Mouse (Mus musculus) layer of hippocampus, adult 9-11 months (tissue): Measurements from ENCODE around the gene Ercc6l2.

Experiments used
- DNase-seq: peaks from one replicate; pipeline ENCODE4 v3.0.0; 2022

Ercc6l2 gene

DNA sequence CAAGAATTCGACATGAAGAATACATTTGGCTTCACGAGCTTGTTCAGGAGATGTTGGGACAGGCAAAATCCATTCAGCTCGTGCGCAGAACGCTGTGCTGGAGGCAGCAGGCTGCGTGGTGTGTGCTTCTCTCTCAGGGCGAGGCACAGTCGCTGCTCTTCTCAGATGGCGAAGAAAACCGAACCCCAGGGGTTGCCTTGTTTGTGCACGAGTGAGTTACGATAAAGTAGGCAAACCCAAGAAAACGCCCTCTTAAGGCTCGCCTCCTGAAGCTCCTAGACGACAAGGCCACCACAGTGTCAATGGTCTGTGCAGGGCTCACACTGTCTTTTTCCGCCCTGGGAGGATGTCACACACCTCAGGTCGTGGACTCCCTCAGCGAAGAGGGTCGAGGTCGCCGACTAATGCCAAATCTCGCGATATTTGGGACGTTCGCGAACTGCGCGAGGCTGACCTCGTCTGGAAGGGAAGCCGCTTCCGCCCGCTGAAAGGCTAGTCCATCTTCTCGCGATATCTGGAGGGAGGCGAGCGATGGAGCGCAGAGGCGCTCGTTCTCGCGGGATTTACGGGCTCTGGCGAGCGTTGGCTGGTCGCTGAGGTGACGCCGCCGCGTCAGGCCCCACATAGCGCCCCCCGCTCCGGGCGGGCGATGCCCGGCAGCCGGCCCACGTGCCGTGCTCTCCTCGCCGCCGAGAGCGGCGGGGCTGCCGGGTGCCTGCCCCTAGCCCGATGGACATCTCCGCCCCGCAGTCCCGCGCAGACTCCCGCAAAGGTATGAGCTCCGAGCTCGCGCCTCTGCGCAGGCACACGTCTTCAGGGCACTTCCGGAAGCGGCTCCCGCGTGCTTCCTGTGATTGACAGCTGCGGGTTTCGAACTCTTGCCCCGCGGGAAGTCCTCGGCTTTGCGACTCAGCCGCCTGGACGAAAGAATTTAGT lies at the start of gene Ercc6l2:
Gene Ercc6l2, plus strand, starts transcription at position 495 of the 936 bp plus-strand sequence.
- peak; percentile 99 for DNase-seq

DNA sequence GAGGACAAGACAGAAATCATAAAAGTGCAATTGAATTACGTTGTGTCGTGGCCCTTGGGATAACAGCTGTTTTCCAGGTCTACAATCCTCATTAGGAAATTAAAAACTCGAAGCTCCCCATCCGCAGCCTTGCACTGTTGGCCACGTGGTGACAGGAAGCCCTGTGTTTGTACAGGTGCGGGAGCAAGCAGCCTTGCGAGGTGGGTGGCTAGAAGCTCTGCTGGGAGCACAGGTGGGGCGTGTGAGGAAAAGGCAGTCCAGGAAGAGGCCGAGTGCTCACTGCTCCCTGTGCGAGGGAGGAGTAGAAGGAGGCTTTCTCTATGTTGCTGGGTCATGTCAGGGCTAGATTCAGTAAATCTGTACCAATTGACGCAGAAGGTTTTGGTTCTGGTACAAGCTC lies 49.0 kb upstream of the Ercc6l2 start:
- no peak for DNase-seq

DNA sequence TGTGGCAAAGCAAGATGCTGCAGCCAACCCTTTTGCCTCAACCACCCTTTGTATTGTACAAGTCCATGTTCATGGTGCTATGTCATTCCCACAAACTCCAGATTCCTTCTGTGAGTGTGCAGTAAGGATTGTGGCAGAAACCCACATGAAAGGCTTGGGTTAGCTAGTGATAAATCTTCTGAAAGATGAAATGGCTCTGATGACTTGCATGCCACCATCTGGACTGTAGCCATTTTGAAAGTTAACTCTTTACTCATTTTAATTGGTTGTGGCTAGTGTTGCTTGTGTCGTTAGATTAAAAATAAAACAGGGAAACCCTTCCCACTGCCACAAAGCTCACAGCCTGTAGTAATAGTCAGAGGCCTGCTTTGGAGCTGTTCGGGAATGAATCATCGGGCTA lies 44.0 kb upstream of the Ercc6l2 start:
- DNase-seq: no peak

DNA sequence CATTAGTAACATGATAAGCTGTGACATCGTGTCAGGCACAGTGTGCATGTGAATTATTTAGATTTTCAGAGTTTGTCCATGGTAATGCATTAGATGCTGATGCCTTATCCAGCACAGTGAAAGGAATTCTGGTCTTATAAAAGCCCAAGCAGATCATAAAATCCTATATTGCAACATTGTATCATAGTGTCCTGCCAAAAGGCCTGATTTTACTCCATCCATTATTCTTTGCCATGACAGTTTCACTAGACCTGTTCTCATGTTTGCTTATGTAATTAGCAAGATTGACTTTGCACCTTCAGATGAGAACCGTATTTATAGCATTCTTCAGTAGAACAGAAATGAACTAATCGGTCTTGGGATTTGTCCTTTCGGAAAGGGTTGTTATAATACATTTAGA lies 36.1 kb upstream of the Ercc6l2 start:
- DNase-seq: no peak

DNA sequence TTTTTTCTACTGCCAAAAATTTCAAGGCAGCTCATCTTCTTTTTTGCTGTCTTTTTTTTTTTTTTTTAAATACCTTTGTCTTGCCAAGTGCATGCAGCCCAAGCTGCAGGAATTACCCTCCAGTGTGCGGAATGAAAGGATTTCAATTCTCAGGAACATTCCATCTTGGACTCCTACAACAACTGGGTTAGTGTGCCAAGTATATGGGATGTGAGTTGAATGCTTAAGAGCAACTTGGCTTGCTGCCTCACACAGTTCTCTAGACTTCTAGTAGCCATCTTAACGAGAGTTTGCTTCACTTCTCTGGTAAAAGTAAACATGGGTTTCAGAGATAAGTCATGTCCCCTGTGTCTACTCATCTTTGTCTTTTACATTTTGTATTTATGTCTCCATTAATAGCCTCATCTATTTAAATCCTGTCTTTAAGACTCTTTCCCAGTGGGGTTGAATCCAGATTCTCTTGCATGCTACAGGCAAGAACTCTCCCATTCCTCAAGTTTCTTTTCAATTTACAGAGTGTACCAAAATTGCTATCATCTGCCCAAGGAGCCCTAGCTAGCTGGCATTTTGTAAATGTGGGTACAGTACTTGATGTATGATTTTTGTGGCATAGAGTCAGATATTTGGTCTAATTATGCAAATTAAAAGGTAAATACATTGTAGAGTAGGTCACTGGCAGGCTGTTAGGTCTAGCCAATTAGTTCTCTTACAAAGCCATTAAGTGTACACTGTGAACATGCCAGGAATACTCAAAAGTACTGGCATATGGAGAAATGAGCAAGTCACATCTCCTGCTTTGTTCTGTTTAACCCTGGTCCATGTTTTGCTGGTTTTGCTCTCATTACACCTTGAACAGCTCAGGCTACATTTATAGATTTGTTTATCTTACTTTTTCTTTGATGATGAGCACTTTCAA lies 35.4 kb upstream of the Ercc6l2 start:
- DNase-seq: peak; percentile 14

DNA sequence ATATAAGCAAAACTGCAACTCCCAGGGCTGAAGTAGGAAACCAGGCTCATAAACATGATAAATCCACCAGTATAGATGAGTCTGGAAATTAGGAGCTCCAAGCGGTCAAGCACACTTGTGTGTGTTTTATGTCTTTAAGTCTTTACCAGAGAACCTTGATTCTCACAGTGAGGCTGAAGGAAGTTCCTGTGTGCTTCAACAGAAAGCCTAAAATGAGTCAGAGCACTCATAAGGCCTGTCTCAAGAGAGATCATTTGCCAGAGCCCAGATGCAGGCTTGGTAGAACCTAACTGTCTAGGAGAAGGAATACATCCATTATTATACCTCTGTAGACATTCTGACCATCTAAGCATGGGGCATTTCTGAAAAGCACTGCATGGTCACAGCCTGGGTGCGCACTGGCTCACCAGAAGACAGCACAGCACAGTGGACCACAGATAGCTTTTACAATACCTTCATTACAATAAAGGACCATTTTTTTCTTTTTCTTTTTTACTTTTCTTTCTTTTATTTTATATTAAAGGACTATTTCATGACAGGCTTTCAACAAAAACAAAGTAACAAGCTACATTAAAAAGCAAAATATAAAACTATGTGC lies 22.7 kb upstream of the Ercc6l2 start:
- DNase-seq: no peak

DNA sequence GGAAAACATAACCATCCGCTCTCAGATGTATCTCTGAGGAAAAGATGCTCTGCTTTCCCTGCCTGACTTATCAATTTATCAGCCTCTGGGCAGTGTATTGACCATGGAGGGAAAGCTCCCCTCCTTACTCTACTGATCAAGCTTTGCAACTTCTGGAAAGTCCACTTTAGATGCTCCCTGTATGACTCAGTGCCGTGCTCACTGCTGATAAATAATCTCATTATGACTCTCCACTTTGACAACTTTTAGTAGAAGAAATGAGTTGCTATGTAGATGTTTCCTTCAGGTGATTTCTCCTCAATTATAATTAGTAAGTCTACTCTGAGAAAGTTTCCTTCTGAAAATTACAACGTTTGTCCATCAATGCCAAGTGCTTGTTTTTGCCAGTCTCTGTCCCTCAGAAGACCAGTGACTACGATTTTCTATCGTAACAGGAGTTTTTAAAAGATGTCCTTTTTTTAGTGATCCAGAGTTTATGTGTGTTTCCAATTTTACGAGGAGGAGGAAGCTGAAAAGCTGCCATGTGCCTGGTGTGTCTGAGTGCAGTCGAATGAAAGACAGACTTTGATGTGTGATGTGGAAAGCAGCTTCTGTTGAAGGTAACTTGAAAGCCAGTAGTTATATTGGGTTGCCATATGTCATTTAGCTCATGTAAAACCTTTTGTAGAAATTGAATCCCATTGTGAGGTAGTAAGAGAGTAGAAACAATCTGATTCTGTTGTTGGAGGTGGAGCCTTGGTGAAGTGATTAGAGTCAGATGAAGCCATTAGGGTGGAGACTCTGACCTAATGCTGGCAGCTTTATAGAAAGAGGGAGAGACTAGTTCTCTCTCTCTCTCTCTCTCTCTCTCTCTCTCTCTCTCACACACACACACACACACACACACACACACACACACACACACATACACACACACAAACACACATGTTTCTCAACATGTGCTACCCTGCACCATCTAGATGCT lies 21.4 kb upstream of the Ercc6l2 start:
- DNase-seq: no peak

- no peak for DNase-seq
These were observed 16.4 kb upstream of the Ercc6l2 start for GRCm38 (mm10) chr13:63798677-63799076.

- DNase-seq: no peak
These were observed 15.1 kb upstream of the Ercc6l2 start for GRCm38 (mm10) chr13:63799940-63800339.

DNA sequence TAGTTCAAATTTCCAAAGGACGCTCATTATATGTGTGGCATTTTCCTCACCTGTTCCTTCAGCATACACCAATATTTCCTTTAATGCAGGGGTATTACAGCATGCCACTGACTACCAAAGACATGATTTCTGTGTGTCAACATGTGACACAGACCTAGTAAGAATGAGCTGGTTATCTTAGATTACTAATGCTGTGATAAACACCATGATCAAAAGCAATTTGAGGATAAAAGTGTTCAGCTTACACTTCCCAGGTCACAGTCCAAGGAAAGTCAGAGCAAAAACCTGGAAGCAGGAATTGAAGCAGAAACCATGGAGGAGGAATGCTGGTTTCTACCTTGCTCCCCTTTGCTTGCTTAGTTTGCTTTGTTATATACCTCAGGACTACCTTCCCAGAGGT lies 13.8 kb upstream of the Ercc6l2 start:
- no peak for DNase-seq

- DNase-seq: no peak
These were observed 7.8 kb upstream of the Ercc6l2 start for GRCm38 (mm10) chr13:63807233-63807632.

DNA sequence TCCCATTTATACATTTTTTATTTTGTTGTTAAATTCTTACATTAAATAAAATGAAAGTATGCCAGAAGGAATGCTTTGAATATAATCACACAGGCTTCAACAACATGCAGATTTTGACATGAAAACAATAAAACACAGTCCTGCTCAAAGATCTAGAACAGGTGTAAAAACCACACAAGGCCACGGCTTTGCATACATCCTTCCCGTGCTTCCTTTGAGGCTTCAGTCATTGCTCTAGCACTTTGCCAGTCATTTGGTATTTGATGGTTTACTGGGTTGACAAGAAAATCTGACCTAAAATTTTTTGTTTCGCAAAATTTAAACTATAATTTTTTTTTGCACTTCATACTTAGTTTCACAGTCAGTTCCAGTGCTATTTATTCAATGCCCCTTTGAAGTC lies 7.1 kb upstream of the Ercc6l2 start:
- DNase-seq: no peak

DNA sequence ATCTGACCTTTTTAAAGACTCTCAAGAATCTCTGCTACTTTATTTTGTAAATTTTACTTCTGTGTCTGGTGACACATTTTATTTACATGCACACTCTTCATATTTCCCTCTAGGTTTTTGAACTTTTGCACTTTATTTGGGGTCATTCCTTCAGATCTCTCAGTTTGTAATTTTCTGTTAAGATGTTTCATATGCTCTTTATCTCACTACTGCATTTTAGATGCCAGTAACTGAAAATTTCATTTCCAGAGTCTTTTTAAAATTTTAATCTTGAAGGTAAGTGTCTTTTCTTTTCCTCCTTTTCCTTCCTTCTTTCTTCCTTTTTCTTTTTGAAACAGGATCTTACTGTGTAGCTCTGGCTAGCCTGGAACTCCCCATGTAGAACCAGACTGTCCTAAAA lies 3.6 kb upstream of the Ercc6l2 start:
- DNase-seq: no peak

DNA sequence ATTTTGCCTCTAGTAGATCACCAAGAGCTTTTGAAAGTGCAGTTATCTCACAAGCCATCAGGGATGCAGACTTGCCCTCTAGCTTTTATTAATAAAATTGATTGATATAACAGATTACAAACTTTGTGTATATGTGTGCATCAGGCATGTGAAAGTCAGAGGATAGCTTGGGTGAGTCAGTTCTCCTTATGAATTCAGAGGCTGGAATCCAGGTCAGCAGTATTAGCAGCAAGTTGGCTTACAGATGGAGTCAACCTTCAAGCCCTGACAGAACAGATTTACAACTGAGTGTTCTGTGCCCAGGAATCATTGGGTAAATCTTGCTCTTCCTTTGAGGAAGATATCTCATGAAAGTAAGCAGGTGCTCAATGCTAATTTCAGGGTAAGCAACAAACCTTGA lies 891 bp downstream of the Ercc6l2 start:
- DNase-seq: no peak

DNA sequence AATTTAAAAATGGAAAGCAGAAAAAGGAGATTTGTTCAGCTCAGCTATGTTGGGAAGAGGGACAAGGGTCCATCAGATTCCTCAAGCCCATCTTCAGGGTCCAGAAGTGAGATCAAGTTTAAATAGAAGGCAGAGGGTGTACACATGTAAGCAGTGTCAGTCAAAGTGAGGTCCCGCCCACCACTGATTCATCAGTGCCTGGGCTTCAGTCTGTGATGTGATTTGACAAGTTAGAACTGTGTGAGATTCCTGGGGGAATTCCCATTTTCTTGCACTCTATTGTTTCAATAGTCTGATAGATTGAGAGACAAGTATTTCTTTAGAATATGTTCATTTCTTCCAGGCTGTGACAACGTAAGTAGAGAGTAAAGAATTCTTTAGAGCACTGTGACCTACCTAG lies 30.7 kb downstream of the Ercc6l2 start:
- no peak for DNase-seq

- DNase-seq: no peak
These were observed 35.4 kb downstream of the Ercc6l2 start for GRCm38 (mm10) chr13:63850308-63851011.

DNA sequence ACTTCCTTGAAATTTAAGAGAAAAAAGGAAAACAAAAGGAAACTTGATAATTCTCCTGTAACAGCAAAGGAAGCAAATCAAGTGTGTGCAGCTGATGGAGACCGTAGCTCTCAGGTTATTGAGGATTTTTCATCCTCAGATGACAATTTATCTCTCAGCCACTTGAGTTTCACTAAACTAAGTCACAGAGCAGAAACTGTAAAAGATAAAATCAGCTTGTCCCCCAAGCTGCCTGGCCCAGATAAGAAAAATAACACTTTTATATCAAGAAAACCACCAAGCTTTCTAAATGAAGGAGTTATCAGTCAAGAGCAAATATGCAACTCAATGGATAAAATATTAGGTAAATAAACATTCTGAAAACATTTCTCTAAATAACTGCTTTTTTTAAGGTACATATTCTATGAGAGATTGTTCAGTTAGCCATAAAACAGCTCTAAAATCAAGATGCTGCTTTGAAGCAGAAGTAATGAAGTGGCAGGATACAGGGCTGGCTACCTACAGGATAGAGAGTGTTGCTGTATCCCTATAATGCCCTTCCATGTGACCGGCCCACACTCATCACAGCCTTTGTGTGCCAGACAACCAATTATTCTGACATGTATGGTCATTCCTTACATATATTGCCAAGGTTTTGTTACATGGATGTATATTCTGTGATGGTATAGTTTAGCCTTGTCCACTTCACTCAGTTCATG lies 57.7 kb downstream of the Ercc6l2 start:
- no peak for DNase-seq

DNA sequence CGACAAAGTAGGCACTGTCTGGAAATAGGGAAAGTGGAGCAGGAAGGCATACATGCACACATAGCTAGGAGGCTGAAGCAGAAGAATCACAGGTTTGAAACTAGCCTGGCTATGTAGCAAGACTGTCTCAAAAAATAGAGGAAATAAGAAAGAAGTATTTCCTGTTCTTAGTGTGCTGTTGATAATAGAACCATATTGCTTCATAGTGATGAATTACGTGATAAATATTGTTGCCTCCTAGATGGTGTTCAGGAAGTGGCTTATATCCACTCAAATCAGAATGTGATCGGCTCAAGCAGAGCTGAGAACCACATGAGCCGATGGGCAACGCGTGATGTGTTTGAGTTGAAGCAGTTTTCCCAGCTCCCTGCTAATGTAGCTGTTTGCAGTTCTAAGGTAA lies 62.1 kb downstream of the Ercc6l2 start:
- no peak for DNase-seq

DNA sequence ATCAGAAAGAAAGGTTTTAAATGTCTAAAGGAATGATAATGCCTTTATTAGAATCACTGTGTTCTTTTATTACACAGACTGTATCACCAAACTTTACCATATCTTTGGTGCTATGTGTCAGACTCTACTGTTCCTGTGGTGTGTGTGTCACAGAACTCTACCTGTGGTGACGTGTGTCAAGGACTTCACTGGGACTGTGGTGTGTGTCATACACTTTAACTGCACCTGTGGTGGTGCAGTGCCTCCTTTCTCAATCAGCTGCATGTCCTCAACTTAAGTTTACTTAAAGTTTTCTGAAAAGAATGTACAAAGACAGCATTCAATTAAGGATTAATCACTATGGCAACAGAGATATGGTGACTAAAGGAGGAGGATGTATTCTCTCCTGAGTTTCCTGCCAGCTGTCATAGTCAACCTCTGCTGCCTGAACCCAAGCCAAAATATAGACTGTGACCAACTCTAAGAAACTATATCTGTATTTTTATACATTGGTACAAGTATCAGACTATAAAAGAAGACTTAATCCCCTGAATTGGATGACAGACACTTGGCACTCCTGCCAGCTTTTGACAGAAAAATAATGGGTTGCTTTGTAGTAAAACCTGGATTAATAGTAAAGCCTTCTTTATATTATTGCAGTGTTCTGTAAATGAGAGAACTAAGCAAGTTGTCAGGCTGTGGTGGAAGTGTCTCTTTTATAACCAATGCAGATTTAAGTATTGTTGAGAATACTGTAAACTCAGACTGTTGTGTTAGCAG lies 64.2 kb downstream of the Ercc6l2 start:
- DNase-seq: no peak

- DNase-seq: no peak
These were observed 64.8 kb downstream of the Ercc6l2 start for GRCm38 (mm10) chr13:63879864-63880141.
